Mouse (Mus musculus) small intestine, adult 2 months (tissue): ENCODE measurements around the gene Nepro.

Experiments
- CTCF ChIP-seq: fragments of 200-500 bp; IDR thresholded peaks from 2 replicates; pipeline ENCODE4 v1.5.1; 2012; ENCODE audit warnings: low read depth, mild to moderate bottlenecking, control low read depth, inconsistent platforms, low read length, moderate library complexity, mixed read lengths; ENCODE audit not compliant: insufficient replicate concordance, insufficient read length; ENCODE audit errors: extremely low read depth
- POLR2A ChIP-seq: fragments of 200-500 bp; IDR thresholded peaks from 2 replicates; pipeline ENCODE4 v1.6.1; 2012; ENCODE audit warnings: low read depth, mild to moderate bottlenecking, control low read depth, inconsistent platforms, low read length, moderate library complexity

DNA sequence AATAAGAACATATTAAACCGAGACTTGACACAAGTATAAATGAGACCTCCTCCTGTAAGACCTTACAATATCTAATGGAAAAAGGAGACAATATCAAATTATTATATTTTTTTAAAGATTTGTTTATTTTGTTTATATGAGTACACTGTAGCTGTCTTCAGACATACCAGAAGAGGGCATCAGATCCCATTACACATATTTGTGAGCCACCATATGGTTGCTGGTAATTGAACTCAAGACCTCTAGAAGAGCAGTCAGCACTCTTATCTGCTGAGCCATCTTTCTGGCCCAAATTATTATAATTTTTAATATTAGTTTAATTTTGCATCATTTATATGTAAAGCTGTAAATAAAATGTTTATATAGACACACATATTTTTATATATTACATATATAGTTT, 18.7 kb downstream of the Nepro start:
- TF ChIP-seq CTCF (no peak), POLR2A (no peak)
